Mouse (Mus musculus): ENCODE measurements around the gene Glod5.
"Not testable (repeated sequence)": the region's sequence is repeated elsewhere in the genome, so short reads cannot be mapped to it uniquely, and the experiment has no call there.

GRCm38 (mm10) chrX:8051044-8051781 lies 32.9 kb upstream of the Glod5 start:
- TF ChIP-seq CTCF, EP300 (IDR thresholded peaks at IDR 0.05): not testable (repeated sequence)

Data from lung, postnatal 0 days (tissue).